Mouse (Mus musculus): ENCODE measurements around the gene Hist1h2ap. TPM values are rescaled to one million over a fixed set of nuclear protein-coding genes. Genes with fewer than 3 reads are reported as not detected.

Hist1h2ap gene
- total RNA-seq, 2 experiments from 2014 or later, result 23.4 TPM; not detected in 1

Small RNA genes lying within 50 kb of the gene (microRNA-seq; reads per million reads assigned to microRNA genes)
- gene Gm19658 (0 reads per million in 2 experiments), gene Gm44346 (0 reads per million in 2 experiments), gene Gm44466 (0 reads per million in 2 experiments)

Other genes with a start within 250 kb of the Hist1h2ap start
- gene Olfr1362, start 219.5 kb downstream of the Hist1h2ap start, total RNA-seq (2021), result not detected
- gene Olfr11, start 191.0 kb downstream of the Hist1h2ap start, total RNA-seq (2021), result not detected
- gene Olfr1361, start 170.1 kb downstream of the Hist1h2ap start, total RNA-seq (2021), result not detected
- gene Olfr1360, start 156.1 kb downstream of the Hist1h2ap start, total RNA-seq (2021), result not detected
- gene Olfr1359, start 135.4 kb downstream of the Hist1h2ap start, total RNA-seq (2021), result not detected
- 10 to 100 TPM; 31.3 to 46.4 TPM for gene Hist1h2bl, start 117.4 kb downstream of the Hist1h2ap start, total RNA-seq (2021)
- 10 to 100 TPM; 19.5 to 32.4 TPM for gene Hist1h2ai, start 117.1 kb downstream of the Hist1h2ap start, total RNA-seq (2021)
- 10 to 100 TPM; 58.0 to 64.8 TPM for gene Hist1h3h, start 115.8 kb downstream of the Hist1h2ap start, total RNA-seq (2021)
- gene Hist1h2bm, start 111.5 kb downstream of the Hist1h2ap start, total RNA-seq (2021), result 1 to 10 TPM; 3.8 to 4.5 TPM
- 10 to 100 TPM; 18.4 to 22.2 TPM for gene Hist1h4j, start 98.4 kb downstream of the Hist1h2ap start, total RNA-seq (2021)
- 100 to 1,000 TPM; 333 to 391 TPM for gene Hist1h4k, start 83.0 kb downstream of the Hist1h2ap start, total RNA-seq (2021)
- 10 to 100 TPM; 13.8 TPM for gene Hist1h2ak, start 79.7 kb downstream of the Hist1h2ap start, total RNA-seq (2021)
- 1 to 10 TPM; 3.9 to 8.2 TPM for gene Hist1h2bn, start 79.4 kb downstream of the Hist1h2ap start, total RNA-seq (2021)
- gene Hist1h1b, start 52.9 kb downstream of the Hist1h2ap start, total RNA-seq (2021), result 10 to 100 TPM in 1 of 2 experiments, 1 to 10 TPM in 1; 5.3 to 10.6 TPM
- gene Hist1h3i, start 50.1 kb downstream of the Hist1h2ap start, total RNA-seq (2021), result 10 to 100 TPM; 61.5 to 78.2 TPM
- 1 to 10 TPM in 1 of 2 experiments, not detected in 1; 1.1 TPM for gene Hist1h2an, start 46.3 kb downstream of the Hist1h2ap start, total RNA-seq (2021)
- gene Hist1h2bp, start 46.0 kb downstream of the Hist1h2ap start, total RNA-seq (2021), result 10 to 100 TPM in 1 of 2 experiments, 1 to 10 TPM in 1; 5.8 to 12.1 TPM
- 10 to 100 TPM; 44.4 to 48.2 TPM for gene Hist1h2bq, start 23.3 kb downstream of the Hist1h2ap start, total RNA-seq (2021)
- gene Hist1h2ao, start 23.0 kb downstream of the Hist1h2ap start, total RNA-seq (2021), result 10 to 100 TPM in 1 of 2 experiments, 1 to 10 TPM in 1; 5.4 to 34.0 TPM
- gene Hist1h4m, start 21.8 kb downstream of the Hist1h2ap start, total RNA-seq (2021), result 100 to 1,000 TPM; 222 to 263 TPM
- gene Hist1h4n, start 1.3 kb downstream of the Hist1h2ap start, total RNA-seq (2021), result 10 to 100 TPM; 23.9 to 43.9 TPM
- gene Hist1h2br, start 236 bp upstream of the Hist1h2ap start, total RNA-seq (2021), result 10 to 100 TPM; 44.1 to 47.5 TPM
- 1 to 10 TPM; 2.6 to 3.3 TPM for gene Zfp184, start 111.6 kb upstream of the Hist1h2ap start, total RNA-seq (2021)
- not detected for gene Pom121l2, start 147.7 kb upstream of the Hist1h2ap start, total RNA-seq (2021)
- gene Prss16, start 176.2 kb upstream of the Hist1h2ap start, total RNA-seq (2021), result under 1 TPM; 0.25 to 0.39 TPM
- gene Hist1h2ah, start 202.1 kb upstream of the Hist1h2ap start, total RNA-seq (2021), result 10 to 100 TPM; 28.7 to 29.1 TPM
- 10 to 100 TPM; 10.0 to 11.6 TPM for gene Hist1h2bk, start 202.4 kb upstream of the Hist1h2ap start, total RNA-seq (2021)
- 10 to 100 TPM; 60.2 to 73.2 TPM for gene Hist1h4i, start 207.9 kb upstream of the Hist1h2ap start, total RNA-seq (2021)
- gene Hist1h2ag, start 209.4 kb upstream of the Hist1h2ap start, total RNA-seq (2021), result 10 to 100 TPM in 1 of 2 experiments, 1 to 10 TPM in 1; 8.5 to 19.5 TPM
- gene Hist1h2bj, start 209.7 kb upstream of the Hist1h2ap start, total RNA-seq (2021), result 10 to 100 TPM; 14.0 to 18.1 TPM